In genomic region chr5:111778093-111778492, GRCm38 (mm10) we compare ENCODE assay signal across 20 mouse cellular contexts. TPM values are rescaled to one million over a fixed set of nuclear protein-coding genes. Genes with fewer than 3 reads are reported as not detected.
"Had no signal": no experiment of that assay in that cellular context is flagged by ENCODE, and none has a peak within 500 bp of the region (broad histone marks: within the 10 kb centered on the region; RNA-seq: fewer than 3 reads in every experiment).

No protein-coding gene starts in this region.

- H3K27me3 ChIP-seq: limb, embryonic 13.5 days; neural tube, embryonic 13.5 days had no signal

- DNase-seq: kidney, adult 8-10 months; left cerebral cortex, postnatal 4 days; lung, adult 18-20 months; lung, postnatal 10 days; lung, postnatal 4 days; right cerebral cortex, adult 18-20 months; right cerebral cortex, postnatal 25 days; thymus, postnatal 4 days had no signal

- H3K9ac ChIP-seq: limb, embryonic 13.5 days; liver, embryonic 14.5 days; midbrain, embryonic 12.5 days; neural tube, embryonic 13.5 days had no signal

- H3K9me3 ChIP-seq: limb, embryonic 13.5 days; midbrain, embryonic 12.5 days; neural tube, embryonic 13.5 days had no signal

- H3K4me3 ChIP-seq: limb, embryonic 13.5 days; midbrain, embryonic 12.5 days; neural tube, embryonic 13.5 days had no signal

- ATAC-seq: intestine, postnatal 0 days had no signal

- H3K27ac ChIP-seq: limb, embryonic 13.5 days; liver, embryonic 14.5 days; midbrain, embryonic 12.5 days; neural tube, embryonic 13.5 days had no signal

- H3K36me3 ChIP-seq: limb, embryonic 13.5 days; midbrain, embryonic 12.5 days; neural tube, embryonic 13.5 days had no signal

- H3K4me2 ChIP-seq: limb, embryonic 13.5 days; midbrain, embryonic 12.5 days; neural tube, embryonic 13.5 days had no signal

RNA-seq across cellular contexts. Expression of gene Gm26897, which starts 44.4 kb away (rescaled TPM):
- total RNA-seq: layer of hippocampus, postnatal 25 days; left cerebral cortex, postnatal 4 days; liver, adult 2 months; megakaryocyte, adult 5-6 weeks had no signal
- polyA plus RNA-seq: intestine, postnatal 0 days; kidney, embryonic 16.5 days; limb, embryonic 13.5 days; liver, adult 2 months; liver, embryonic 14.5 days; midbrain, embryonic 12.5 days; neural tube, embryonic 13.5 days; small intestine, adult 2 months; stomach, embryonic 16.5 days; thymus, postnatal 0 days had no signal
